Mouse (Mus musculus) bone marrow macrophage, adult 2 months (primary cell): ENCODE data around the gene Ncaph. TPM values are rescaled to one million over a fixed set of nuclear protein-coding genes. Genes with fewer than 3 reads are reported as not detected.

Experiments used
- H3K27ac ChIP-seq: 2 replicates; pipeline ENCODE4 v1.5.1; 2012; ENCODE audit warnings: low read depth, low read length; ENCODE audit not compliant: insufficient read depth
- H3K4me1 ChIP-seq: 2 replicates; pipeline ENCODE4 v1.6.1; 2012; ENCODE audit warnings: low read length; ENCODE audit not compliant: control insufficient read depth, insufficient read depth
- H3K4me3 ChIP-seq: 2 replicates; pipeline ENCODE4 v1.5.1; 2012; ENCODE audit warnings: mild to moderate bottlenecking, low read length, moderate library complexity; ENCODE audit not compliant: insufficient read depth
- CTCF ChIP-seq: IDR thresholded peaks from 2 replicates; pipeline ENCODE4 v1.5.1; 2012; ENCODE audit warnings: low read depth, mild to moderate bottlenecking, low read length, moderate library complexity
- POLR2A ChIP-seq: IDR thresholded peaks from 2 replicates; pipeline ENCODE4 v1.6.1; 2012; ENCODE audit warnings: mild to moderate bottlenecking, low read depth, low read length, borderline replicate concordance
- polyA plus RNA-seq: library from polyadenylated mRNA; stranded (reverse); fragments of >200 nt; gene quantifications from 2 replicates; pipeline ENCODE4 v1.2.4, GENCODE M21; 2012; ENCODE audit not compliant: missing spikeins, insufficient read depth, insufficient read length

The Ncaph gene
- polyA plus RNA-seq, 1 experiment = 33.3 TPM

GRCm38 (mm10) chr2:127061471-127061870 lies 72.3 kb downstream of the Ncaph start:
- H3K27ac ChIP-seq = no peak overlapping the region
- H3K4me3 ChIP-seq = no peak overlapping the region
- H3K4me1 ChIP-seq = no peaks in the 10 kb centered on the region
- no peak for TF ChIP-seq POLR2A
- no peak for TF ChIP-seq CTCF

Other genes starting within 250 kb of the Ncaph start
- 104 and 127 TPM in 2 replicates for gene Sppl2a, start 200.7 kb downstream of the Ncaph start, polyA plus RNA-seq
- 13.0 and 14.1 TPM in 2 replicates for gene Ap4e1, start 125.2 kb downstream of the Ncaph start, polyA plus RNA-seq
- 215 and 227 TPM in 2 replicates for gene Blvra, start 63.3 kb downstream of the Ncaph start, polyA plus RNA-seq
- gene Itpripl1, start 9.5 kb upstream of the Ncaph start, polyA plus RNA-seq = 23.8 and 26.6 TPM in 2 replicates
- 1.9 and 2.0 TPM in 2 replicates for gene 1810024B03Rik, start 74.3 kb upstream of the Ncaph start, polyA plus RNA-seq
- 34.6 and 44.1 TPM in 2 replicates for gene Snrnp200, start 74.4 kb upstream of the Ncaph start, polyA plus RNA-seq
- 44.6 and 48.8 TPM in 2 replicates for gene Ciao1, start 113.9 kb upstream of the Ncaph start, polyA plus RNA-seq
- gene Tmem127, start 114.0 kb upstream of the Ncaph start, polyA plus RNA-seq = 41.6 and 46.2 TPM in 2 replicates
- gene Stard7, start 136.3 kb upstream of the Ncaph start, polyA plus RNA-seq = 35.5 and 36.7 TPM in 2 replicates
- 2.0 TPM in 2 replicates for gene Dusp2, start 202.2 kb upstream of the Ncaph start, polyA plus RNA-seq
- 0.59 TPM in 1 of 2 replicates, not detected in the other for gene Astl, start 204.7 kb upstream of the Ncaph start, polyA plus RNA-seq
- gene Adra2b, start 229.3 kb upstream of the Ncaph start, polyA plus RNA-seq = 0.13 TPM in 1 of 2 replicates, not detected in the other